Mouse (Mus musculus) cerebellum, adult 9-11 months (tissue): ENCODE measurements at regions not wholly inside any gene's neighbourhood (a gene's known extent, or its start where the extent isn't known, plus 50 kb on each side); places are given as distances from the start of the nearest gene placed in this dataset.
"Not testable (repeated sequence)": the region's sequence is repeated elsewhere in the genome, so short reads cannot be mapped to it uniquely, and the experiment has no call there.

Source experiments
- DNase-seq: peaks from one replicate; pipeline ENCODE4 v3.0.0; 2022

DNA sequence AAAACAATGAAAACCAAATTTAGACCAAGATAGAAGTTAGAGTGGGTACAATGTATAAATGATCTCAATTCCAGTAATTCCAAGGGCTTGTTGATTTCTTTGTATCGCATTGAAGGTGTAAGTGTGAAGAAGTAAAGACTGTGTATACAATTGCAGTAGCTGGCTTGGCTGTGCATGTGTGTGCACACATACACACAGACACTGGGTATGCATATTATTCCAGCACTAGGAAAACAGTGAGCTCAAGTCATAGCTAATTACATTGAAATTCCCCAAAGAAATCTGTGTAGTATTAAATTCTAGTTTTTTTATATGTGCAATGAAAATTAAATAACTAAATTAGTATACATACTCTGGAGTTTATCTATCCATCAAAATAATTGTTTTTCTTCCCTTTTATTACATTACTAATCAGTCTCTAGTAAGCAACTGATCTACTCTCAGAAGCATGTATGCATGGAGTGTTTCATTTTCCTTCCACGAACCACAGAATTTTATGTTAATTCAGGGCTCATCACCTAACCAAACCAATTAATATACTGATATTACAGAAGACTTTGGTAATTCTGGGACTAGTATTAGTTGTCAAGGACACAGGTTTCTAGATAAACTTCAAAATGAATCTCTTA is 56.5 kb downstream of the Gm8797 start:
- DNase-seq = no peak

DNA sequence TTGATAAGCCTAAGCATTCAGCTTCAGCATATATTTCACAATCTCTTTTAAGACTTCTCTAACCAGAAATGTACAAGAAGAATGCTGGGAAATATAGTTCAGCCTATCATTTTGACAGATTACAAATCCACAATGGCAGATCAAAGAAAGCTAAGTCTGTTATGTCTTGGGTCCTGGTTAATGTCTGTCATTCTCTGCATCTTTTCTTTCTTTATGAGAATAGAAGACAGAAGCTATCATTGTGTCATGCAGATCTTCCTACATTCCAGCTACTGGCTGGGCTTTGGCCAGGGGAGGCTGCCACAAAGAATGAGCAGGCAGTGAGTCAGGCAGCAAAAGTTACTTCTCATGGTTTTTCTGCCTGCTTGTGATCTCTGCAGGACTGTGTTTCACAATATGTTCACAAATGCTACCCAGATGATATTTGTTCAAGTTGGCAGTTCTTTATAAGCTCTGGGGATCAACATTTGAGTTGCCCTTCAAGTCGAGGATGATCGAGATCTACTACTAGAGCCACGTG is 60.5 kb downstream of the Gm8797 start:
- no peak for DNase-seq

DNA sequence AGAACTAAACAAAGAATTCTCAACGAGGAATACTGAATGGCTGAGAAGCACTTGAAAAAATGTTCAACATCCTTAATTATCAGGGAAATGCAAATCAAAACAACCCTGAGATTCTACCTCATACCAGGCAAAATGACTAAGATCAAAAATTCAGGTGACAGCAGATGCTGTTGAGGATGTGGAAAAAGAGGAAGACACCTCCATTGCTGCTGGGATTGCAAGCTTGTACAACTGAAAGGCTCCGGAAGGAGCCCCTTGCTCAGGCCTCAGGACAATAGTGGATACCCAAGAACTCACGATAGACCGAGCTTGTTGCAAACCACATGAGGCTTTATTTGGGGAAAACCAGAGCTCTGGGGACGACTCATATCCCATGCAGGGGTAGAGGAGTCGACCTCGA is 69.6 kb downstream of the Gm8797 start:
- not testable (repeated sequence) for DNase-seq

DNA sequence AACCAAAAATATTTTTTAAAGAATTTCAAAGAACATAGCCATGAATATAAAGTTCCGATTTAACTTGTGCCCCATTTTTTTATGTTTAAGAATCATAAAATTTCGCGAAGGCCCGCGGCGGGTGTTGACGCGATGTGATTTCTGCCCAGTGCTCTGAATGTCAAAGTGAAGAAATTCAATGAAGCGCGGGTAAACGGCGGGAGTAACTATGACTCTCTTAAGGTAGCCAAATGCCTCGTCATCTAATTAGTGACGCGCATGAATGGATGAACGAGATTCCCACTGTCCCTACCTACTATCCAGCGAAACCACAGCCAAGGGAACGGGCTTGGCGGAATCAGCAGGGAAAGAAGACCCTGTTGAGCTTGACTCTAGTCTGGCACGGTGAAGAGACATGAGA is 109.6 kb downstream of the Gm8797 start:
- DNase-seq = peak; percentile 100

DNA sequence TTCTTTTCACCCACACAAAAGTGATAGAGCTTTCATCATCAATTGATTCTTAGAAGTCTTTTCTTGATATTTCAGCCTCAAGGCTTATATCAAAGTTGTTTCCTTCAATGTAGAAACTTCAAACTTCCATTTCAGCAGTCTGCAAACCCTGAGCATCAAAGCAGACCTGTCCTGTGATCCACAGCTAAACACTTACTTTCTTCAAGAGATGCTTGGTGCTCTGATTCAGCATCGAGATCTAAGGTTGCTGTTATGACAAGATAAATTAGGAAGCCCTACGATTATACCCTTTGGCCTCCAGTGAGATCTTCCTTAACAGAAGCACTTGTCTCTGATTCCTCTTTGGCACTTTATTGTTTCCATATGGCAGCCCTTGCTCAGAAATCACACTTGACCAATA is 119.8 kb downstream of the Gm8797 start:
- no peak for DNase-seq

DNA sequence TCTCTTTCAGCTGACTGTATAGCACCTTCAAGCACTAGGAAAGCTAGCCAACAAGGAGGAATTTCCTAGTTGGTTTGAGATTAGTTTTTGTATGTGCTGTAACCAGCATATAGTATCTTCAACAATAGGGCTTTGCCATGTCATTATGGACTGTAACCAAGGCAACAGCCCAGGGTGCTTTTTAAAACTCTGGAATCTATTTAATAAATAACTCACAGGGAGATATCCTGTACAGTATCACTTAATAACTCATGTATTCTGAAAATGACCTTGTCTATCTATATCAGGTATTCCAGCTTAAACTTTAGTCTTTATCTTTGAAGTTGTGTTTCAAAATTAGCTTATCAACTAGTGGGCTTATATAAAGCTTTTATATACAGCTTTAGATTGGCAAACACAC is 128.5 kb downstream of the Gm8797 start:
- DNase-seq = no peak

DNA sequence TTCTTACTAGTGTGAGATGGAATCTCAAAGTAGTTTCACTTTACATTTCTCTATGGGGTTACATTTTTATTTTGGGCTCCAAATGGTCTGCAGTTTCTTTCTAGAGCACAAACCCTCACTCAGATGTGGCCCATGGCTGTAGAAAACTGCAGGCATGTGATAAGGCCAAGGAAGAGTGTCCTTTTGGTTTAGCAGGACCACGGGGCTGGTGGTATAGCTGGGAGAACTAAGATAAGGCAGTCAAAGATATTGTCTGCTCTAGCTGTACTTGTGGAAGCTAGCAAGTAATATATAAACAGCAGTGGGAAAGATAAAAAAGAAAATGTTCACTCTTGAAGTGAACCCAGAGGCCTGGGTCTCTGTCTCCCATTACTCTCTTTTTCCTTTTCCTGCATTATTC is 166.9 kb downstream of the Gm8797 start:
- no peak for DNase-seq

DNA sequence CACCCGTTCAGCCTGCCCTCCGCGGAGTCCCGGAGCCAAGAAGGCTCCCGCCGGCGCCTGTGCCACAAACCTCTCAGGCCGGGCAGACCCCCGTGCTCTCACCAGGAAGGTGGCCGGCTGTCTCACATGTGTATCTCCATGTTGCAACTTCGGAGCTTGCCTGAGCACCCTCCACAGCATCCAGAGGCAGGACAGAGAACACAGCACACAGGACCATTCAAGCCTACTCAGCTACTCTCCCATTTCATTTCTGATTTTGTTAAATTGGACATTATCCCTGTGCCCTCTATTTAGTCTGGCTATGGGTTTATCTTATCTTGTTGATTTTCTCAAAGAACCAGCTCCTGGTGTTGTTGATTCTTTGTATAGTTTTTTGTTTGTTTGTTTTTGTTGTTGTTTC is 199.6 kb downstream of the Gm8797 start:
- DNase-seq = not testable (repeated sequence)

DNA sequence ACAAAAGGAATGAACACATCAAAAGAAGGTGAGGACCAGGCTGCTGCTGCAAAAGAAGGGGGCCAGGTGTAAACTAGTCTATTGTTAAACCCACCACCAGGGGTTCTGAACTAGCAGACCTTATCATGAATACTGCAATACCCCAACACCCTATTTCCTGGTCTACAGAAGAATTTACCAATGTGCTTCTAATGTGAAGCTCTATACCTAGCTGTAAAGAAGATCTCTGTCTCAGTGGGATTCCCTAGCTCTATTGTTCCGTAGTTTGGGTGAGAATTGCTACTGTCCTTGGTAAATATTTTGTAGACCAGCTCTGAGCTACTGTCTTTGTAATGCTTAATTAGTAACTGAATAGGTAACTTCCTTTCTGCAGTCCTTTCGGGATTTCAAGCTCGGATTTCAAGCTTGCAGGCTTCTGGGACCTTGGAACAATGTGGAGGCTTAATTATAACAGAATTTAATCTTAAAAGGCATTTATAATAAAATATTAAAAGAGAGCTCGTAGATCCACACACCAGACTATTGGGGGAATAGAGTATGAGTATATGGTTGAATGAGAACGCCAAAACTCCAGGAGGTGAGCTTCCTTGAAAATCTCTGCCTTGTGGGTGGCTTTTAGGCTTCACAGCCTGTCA is 238.5 kb downstream of the Gm8797 start:
- DNase-seq = not testable (repeated sequence)

DNA sequence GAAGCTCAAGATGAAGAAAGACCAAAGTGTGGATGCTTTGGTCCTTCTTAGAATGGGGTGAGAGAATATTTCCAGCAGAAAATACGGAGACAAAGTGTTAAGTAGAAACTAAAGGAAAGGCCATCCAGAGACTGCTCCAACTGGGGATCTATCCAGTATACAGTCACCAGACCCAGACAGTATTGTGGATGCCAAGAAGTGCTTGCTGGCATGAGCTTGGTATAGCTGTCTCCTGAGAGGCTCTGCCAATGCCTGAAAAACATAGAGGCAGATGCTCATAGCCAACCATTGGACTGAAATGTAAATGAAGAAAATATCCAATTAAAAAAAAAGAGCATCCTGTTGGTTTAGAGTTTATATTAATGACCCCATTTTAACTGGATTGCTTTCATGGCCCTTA is 253.8 kb downstream of the Gm8797 start:
- DNase-seq = no peak

DNA sequence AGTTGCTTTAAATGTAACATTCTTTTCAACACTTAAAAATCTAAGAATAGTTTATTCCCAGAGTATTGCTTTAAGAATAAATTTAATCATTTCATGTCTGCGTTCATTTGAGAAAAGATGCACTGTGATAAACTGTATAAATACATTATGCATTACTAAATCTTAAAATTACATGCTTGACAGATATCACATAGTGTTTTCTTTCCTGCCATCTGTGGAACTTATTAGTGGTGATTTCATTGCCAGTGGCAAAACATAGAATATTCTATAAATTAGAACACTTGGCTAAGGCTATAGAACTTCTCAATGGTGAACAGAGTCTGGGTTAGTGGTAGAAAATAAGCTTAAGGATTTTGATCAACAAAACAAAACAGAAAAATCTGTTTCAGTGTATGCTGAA is 268.1 kb downstream of the Gm8797 start:
- DNase-seq = no peak

DNA sequence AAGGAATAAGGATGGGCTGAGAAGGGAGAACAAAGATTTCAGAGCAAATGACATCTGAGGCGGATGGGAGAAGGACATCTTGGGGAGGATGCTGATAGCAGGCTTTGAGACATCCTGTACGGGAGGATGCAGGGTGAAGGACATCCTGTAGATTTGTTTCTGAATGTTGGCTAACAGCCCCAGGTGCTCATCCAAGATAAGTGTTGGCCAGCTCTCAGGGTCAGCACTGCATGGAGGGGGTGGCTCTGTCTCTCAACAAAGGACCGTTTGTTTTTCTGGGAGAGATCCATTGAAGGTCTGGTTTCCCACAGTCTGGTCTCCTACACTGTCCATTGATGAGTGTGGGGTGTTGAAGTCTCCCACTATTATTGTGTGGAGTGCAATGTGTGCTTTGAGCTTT is 290.7 kb downstream of the Gm8797 start:
- not testable (repeated sequence) for DNase-seq

DNA sequence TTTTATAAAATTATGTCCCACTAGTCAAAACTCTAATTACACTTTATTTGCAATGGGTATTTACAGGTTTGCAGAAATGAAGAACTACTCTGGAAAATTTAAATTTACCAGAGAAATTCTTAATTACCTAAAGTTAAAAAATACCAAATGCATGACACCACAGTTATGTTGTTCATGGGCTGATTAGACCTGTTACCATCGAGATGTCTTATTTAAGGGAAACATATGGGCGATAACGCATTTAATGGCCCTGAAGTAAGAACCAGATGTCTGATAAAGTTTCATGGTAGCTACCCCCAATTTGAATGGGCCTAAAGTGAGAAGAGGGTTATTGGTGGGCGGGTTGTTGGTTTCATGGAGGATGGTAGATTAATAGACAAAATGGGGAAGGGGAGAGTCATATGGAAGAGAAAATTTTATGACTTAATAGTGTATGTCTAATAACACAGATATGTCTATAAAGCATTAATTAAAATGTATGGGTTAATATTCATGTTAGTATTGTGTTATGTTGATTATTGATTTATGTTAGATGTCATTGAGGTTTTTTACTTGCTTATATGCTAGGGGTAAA is 299.0 kb downstream of the Gm8797 start:
- DNase-seq = no peak

DNA sequence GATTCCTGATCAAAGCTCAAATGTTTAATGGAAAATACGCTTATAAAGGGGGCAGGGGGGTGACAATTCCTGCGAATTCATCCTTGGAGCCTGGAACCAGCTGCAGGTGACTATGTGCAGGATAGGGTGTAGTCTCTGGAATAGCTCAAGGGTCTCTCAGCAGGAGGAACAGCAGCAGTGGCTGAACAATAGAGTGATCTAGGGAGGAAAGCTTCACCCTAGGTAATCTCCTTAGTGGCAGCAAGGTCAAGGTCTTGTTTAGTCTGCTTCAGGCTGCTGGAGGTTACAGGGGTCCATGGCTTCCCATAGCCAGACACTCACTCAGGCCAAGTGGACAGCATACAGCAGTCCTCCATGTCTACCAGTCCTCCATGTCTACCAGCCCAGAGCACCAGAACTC is 301.3 kb downstream of the Gm8797 start:
- no peak for DNase-seq

DNA sequence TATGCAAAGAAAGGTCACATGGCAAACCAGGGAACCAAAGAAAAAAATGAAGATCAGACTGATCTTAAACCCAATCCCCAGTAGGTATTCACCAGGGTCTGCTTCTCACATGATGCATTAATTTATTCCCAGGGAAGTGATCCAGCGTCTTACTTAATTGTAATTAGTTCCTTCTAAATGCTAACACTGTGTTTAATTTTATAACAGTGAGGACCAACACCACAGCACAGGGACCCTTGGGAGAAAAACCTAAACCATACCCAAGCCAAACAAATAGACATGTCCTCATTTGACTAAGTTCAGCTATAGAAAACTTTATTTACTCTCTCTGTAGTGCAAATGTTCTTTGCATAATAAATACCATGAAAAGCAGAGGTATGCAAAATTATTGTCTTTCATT is 333.2 kb downstream of the Gm8797 start:
- no peak for DNase-seq

DNA sequence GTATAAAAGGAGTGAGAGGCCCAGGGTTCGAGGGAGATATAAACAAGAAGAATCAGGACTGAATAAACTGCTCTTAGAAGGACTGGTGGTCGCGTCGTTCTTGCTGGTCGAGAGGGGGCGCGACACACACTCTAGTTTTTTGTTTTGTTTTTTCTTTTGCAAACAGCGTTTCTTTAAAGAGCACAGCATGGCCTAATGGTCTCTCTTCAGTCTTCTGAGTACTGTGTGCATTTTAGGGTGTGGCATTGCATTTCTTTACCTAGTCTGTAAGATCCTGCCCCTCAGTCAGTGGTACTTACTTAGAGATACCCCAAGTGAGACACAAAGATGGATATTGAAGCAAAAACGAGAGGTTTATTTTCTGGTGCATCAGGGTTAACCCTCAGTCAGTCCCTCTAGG is 336.7 kb downstream of the Gm8797 start:
- DNase-seq = no peak

DNA sequence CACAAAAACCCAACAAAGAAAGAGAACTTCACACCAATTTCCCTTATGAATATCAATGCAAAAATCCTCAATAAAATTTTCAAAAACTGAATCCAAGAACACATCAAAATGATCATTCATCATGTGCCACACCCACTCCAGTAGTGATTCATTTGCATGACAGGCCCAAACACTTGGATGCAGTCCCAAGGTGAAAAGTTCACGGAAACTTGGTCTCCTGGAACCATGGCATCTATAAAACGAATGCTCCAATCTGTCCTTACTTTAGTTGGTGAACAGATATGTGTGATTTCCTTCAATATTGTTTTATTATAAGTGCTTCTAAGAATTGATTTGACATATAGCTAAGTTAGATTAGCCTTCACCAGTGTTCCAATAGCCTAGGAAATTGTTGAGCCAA is 343.3 kb downstream of the Gm8797 start:
- no peak for DNase-seq

DNA sequence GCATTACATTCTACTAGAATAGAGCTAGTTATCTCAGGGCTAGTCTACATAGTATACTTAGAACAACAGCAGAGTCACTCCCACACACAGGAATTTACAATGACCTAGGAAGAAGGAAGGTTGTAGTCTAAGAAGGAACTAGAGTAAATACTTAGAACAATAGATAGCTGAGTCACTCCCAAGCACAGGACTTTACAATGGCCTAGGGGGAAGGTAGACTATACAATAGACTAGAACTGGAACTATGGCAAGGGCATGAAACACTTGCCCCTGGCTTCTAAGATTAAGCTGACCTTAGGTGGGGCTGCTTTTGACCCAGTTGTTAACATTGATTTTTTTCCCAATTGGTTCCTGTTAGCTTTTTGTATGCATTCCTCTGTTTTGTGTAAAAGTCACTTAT is 343.8 kb downstream of the Gm8797 start:
- DNase-seq = not testable (repeated sequence)

DNA sequence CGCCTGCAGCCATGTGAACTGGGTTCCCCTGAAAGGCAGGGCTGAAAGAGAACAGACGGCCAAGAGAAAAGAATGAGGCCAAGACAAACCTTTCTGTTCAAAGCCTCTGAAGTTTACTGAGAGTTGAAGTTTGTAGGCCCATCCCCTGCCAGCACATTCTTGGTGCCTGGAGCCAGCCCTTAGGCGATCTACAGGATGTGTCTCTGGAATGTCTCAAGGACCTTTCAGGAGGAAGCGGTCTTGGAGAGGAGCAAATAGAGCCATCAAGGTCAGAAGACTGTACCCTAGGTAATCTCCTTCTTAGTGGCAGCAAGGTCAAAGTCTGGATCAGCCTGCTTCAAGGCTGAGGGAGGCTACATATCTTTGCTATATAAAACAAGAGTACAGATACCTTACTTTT is 350.3 kb downstream of the Gm8797 start:
- DNase-seq = no peak

DNA sequence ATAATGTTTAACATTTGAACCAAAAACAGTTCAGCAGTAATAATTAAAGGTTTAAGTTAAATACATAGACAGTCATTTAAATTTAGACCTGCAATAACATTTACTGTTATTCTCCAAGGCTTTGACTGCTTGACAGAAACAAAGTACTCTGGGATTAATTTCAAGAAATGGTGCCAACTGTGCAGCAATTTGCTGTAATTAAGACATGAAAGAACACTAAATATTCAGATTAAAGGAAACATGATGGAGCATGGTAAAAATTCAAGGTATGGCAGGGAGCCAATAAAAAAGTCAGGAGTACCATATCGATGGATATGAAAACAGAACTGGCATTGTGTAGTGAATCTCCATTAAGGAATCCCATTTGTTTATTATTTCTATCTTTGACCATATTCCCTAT is 352.3 kb downstream of the Gm8797 start:
- DNase-seq = no peak

DNA sequence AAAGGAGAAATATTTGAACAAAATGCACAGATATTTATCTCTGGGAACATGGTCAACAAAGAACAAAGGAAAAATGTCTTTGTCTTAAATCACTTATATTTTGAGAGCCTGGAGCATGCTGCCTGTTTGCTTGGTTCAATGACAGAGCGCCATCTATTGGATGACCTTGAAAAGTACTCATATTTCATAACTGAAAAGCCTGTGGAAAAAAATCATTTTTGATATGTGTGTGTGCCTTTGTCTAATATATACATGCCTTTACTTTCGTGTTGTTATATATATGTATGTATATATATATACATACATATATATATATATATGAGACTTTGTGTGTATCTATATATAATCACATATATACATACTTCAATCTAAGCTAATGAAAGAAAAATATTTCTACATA is 356.1 kb downstream of the Gm8797 start:
- no peak for DNase-seq

DNA sequence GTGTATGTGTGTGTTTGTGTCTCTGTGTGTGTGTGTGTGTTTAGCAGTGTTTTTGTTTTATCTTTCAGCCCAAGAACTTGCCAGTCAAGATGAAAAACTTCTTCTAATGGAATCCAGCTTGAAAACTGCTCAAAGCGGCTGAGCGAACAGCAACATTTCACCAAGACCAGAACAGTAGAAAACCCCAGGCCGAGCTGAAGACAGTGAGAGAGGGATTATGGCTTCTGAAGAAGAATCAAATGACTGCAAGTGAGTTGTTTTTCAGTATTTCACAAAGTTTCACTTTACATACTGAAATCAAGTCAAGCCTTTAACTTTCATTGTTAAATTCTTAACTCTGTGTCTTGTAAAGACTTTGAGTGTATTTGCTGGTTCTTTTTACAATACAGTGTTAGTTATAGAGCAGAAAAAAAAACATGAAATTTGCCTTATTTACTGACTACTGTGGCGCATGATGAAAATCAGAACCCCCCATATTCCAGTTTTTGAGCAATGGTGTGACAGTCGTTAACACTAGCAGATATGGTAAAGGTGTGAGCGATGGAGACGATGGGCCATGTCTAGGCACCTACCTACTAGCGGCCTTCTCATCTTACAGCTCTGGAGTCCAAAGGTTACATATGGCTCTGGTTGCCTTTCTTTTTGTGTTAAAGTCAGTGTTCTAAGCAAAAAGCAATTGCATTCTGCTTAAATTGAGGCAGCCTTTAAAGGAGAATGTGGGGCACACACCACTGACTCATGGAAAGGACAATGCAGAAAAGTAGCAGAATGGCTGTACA is 357.0 kb downstream of the Gm8797 start:
- DNase-seq = no peak

DNA sequence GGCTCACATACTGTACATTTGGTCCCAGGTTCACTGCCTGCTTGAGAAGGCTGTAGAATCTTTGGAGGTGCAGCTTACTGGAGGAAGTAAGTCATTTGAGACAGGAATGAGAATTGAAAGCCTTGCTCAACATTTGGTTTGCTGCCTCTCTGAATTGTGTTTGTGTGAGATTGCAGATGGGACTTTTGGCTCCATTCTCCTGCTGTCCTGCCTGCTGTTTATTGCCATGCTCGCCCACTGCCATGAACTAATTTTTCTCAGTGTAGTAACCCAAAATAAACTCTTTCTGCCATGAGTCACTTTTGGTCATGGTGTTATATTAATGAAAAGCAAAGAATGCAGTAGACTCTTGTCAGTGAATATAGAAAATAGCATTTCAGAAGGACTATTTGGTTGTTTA is 368.1 kb downstream of the Gm8797 start:
- no peak for DNase-seq

DNA sequence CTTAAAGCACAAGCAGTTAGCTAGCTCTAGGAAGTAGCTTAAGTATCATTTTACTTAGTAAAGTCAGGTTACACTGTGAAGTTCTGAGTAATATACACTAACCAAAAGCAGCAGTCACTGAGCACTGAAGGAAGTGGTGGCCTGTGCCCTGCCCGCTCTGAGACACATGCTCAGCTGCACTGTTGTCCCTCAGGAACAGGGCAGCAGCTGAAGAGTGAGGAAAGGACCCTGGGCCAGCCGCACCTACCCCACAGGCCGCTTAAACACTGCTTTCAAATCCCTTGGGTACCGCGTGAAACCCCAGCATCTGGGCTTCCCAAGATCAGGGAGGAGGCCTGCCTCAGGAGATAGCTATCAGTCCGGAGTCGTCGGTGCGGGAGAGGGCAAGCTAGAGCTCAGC is 385.1 kb downstream of the Gm8797 start:
- DNase-seq = not testable (repeated sequence)
